Mouse (Mus musculus): Measurements from ENCODE around the gene Synj2. TPM values are rescaled to one million over a fixed set of nuclear protein-coding genes. Genes with fewer than 3 reads are reported as not detected.
"Not testable (repeated sequence)": the region's sequence is repeated elsewhere in the genome, so short reads cannot be mapped to it uniquely, and the experiment has no call there.

Synj2 gene
- polyA plus RNA-seq, 1 experiment from 2014 or later = 3.2 TPM

- H3K36me3 ChIP-seq (ENCODE audit: control insufficient read depth, insufficient read depth, low read length) = peaks cover 4% of the 10 kb centered on the region; the same call in 1 of the 2 replicates
- no peak overlapping the region for H3K4me2 ChIP-seq (ENCODE audit: low read depth, low read length)
- no peak for ATAC-seq (ENCODE audit: low read depth)
- no peak overlapping the region for H3K9ac ChIP-seq (ENCODE audit: low read length)
- H3K4me1 ChIP-seq (replicated peaks; ENCODE audit: control insufficient read depth, insufficient read depth, low read length) = peaks cover 10% of the 10 kb centered on the region
- H3K4me3 ChIP-seq (ENCODE audit: low read length) = no peak overlapping the region
- no peaks in the 10 kb centered on the region for H3K27me3 ChIP-seq (ENCODE audit: control insufficient read depth, insufficient read depth, low read depth, low read length)
- H3K27ac ChIP-seq (ENCODE audit: low read length) = no peak overlapping the region
- WGBS = 46% methylated on average over 2 of the region's 2 CpGs
- no peaks in the 10 kb centered on the region for H3K9me3 ChIP-seq (ENCODE audit: control insufficient read depth, low read length)
Observed at GRCm38 (mm10) chr17:6019776-6020175, 78.7 kb downstream of the Synj2 start.

- Histone ChIP-seq H3K4me2 (ENCODE audit: low read depth, low read length) (no peak overlapping the region), H3K4me3 (ENCODE audit: low read length) (no peak overlapping the region), H3K36me3 (ENCODE audit: control insufficient read depth, insufficient read depth, low read length) (peaks cover 4% of the 10 kb centered on the region; the same call in 1 of the 2 replicates), H3K9me3 (ENCODE audit: control insufficient read depth, low read length) (no peaks in the 10 kb centered on the region), H3K27ac (ENCODE audit: low read length) (no peak overlapping the region), H3K4me1 (replicated peaks; ENCODE audit: control insufficient read depth, insufficient read depth, low read length) (peaks cover 10% of the 10 kb centered on the region), H3K27me3 (ENCODE audit: control insufficient read depth, insufficient read depth, low read depth, low read length) (no peaks in the 10 kb centered on the region), H3K9ac (ENCODE audit: low read length) (no peak overlapping the region)
- ATAC-seq (ENCODE audit: low read depth) = no peak
- WGBS = 61% methylated on average over 7 of the region's 7 CpGs
Observed at GRCm38 (mm10) chr17:6020636-6021035, 79.6 kb downstream of the Synj2 start.

DNA sequence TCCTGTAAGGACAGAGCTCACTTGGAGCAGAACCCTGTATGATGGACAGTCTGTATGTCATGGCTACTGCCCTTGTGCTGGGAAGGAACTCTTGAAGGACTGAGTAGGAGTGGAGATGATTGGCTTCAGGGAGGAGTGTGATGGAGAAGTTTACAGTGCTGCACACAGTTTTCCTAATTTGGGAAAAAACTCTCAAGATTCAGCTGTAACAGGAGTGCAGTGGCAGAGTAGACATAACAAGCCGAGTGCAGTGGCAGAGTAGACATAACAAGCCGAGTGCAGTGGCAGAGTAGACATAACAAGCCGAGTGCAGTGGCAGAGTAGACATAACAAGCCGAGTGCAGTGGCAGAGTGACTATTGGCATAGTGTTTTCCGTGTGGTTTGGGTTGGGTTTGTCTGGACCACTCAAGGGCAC lies 80.3 kb downstream of the Synj2 start:
- H3K9ac ChIP-seq (ENCODE audit: low read length); H3K27ac ChIP-seq (ENCODE audit: low read length); H3K9me3 ChIP-seq (ENCODE audit: control insufficient read depth, low read length); H3K36me3 ChIP-seq (ENCODE audit: control insufficient read depth, insufficient read depth, low read length); H3K4me1 ChIP-seq (replicated peaks; ENCODE audit: control insufficient read depth, insufficient read depth, low read length); H3K4me2 ChIP-seq (ENCODE audit: low read depth, low read length); H3K4me3 ChIP-seq (ENCODE audit: low read length); H3K27me3 ChIP-seq (ENCODE audit: control insufficient read depth, insufficient read depth, low read depth, low read length): not testable (repeated sequence)
- 44% methylated on average over 5 of the region's 5 CpGs for WGBS
- ATAC-seq (ENCODE audit: low read depth) = peak; percentile 32

DNA sequence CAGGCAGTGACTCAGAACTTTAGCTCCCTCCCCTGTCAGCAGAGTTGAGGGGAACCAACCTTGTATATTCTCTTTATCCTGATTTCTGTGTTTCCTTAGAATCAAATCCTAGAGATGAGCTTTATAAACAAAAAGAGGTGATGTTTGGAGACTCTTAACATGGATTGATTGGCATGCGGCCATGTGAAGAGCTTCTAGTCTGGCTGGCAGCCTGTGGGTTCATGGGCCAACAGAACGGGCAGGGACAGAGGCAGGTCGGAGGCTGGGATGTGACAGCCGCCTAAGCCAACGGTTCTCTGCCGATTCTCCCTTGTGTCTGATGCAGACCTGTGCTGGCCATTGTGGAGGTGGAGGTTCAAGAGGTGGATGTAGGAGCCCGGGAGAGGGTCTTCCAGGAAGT lies 84.8 kb downstream of the Synj2 start:
- Histone ChIP-seq H3K4me3 (ENCODE audit: low read length) (no peak overlapping the region), H3K4me2 (ENCODE audit: low read depth, low read length) (no peak overlapping the region), H3K4me1 (replicated peaks; ENCODE audit: control insufficient read depth, insufficient read depth, low read length) (no peaks in the 10 kb centered on the region), H3K9me3 (ENCODE audit: control insufficient read depth, low read length) (no peaks in the 10 kb centered on the region), H3K27me3 (ENCODE audit: control insufficient read depth, insufficient read depth, low read depth, low read length) (no peaks in the 10 kb centered on the region), H3K9ac (ENCODE audit: low read length) (no peak overlapping the region), H3K36me3 (ENCODE audit: control insufficient read depth, insufficient read depth, low read length) (peaks cover 4% of the 10 kb centered on the region; the same call in 1 of the 2 replicates), H3K27ac (ENCODE audit: low read length) (no peak overlapping the region)
- 65% methylated on average over 7 of the region's 7 CpGs for WGBS
- no peak for ATAC-seq (ENCODE audit: low read depth)

GRCm38 (mm10) chr17:6035661-6036060 lies 94.6 kb downstream of the Synj2 start:
- no peak for ATAC-seq (ENCODE audit: low read depth)
- WGBS = 58% methylated on average over 8 of the region's 8 CpGs
- no peaks in the 10 kb centered on the region; the same call in 1 of the 2 replicates for H3K36me3 ChIP-seq (ENCODE audit: control insufficient read depth, insufficient read depth, low read length)

GRCm38 (mm10) chr17:6036458-6036857 lies 95.4 kb downstream of the Synj2 start:
- ATAC-seq (ENCODE audit: low read depth) = no peak
- H3K36me3 ChIP-seq (ENCODE audit: control insufficient read depth, insufficient read depth, low read length) = no peaks in the 10 kb centered on the region; the same call in 1 of the 2 replicates
- no peaks in the 10 kb centered on the region for H3K4me1 ChIP-seq (replicated peaks; ENCODE audit: control insufficient read depth, insufficient read depth, low read length)
- H3K9ac ChIP-seq (ENCODE audit: low read length) = no peak overlapping the region
- no peaks in the 10 kb centered on the region for H3K9me3 ChIP-seq (ENCODE audit: control insufficient read depth, low read length)
- H3K4me3 ChIP-seq (ENCODE audit: low read length) = no peak overlapping the region
- H3K27ac ChIP-seq (ENCODE audit: low read length) = no peak overlapping the region
- H3K27me3 ChIP-seq (ENCODE audit: control insufficient read depth, insufficient read depth, low read depth, low read length) = no peaks in the 10 kb centered on the region
- H3K4me2 ChIP-seq (ENCODE audit: low read depth, low read length) = no peak overlapping the region
- WGBS = 86% methylated on average over 8 of the region's 8 CpGs

More at GRCm38 (mm10) chr17:6035661-6036060, 94.6 kb downstream of the Synj2 start:
- H3K9me3 ChIP-seq (ENCODE audit: control insufficient read depth, low read length) = no peaks in the 10 kb centered on the region
- H3K4me3 ChIP-seq (ENCODE audit: low read length) = no peak overlapping the region
- H3K27me3 ChIP-seq (ENCODE audit: control insufficient read depth, insufficient read depth, low read depth, low read length) = no peaks in the 10 kb centered on the region
- no peaks in the 10 kb centered on the region for H3K4me1 ChIP-seq (replicated peaks; ENCODE audit: control insufficient read depth, insufficient read depth, low read length)
- no peak overlapping the region for H3K9ac ChIP-seq (ENCODE audit: low read length)
- H3K4me2 ChIP-seq (ENCODE audit: low read depth, low read length) = no peak overlapping the region
- H3K27ac ChIP-seq (ENCODE audit: low read length) = no peak overlapping the region

DNA sequence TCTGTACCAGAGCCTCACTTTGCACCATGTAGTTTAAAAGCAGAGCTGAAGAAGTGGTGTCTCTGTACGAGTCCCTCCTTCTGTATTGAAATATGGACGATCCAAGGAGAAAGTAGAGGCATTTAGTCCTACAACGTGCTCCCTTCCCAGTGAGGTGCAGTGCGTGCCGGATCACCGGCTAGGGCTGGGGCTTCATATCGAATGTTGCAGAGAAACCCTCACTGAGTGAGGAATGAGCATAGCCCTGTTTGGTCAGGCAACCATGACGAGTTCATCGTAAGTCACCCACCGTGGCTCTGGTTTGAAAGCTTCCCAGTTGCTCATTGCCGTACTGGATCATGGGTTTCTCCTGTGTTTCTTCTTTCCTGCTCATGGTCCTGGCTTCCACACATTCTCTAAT lies 95.8 kb downstream of the Synj2 start:
- 86% methylated on average over 11 of the region's 11 CpGs for WGBS
- Histone ChIP-seq H3K27me3 (ENCODE audit: control insufficient read depth, insufficient read depth, low read depth, low read length) (no peaks in the 10 kb centered on the region), H3K9me3 (ENCODE audit: control insufficient read depth, low read length) (no peaks in the 10 kb centered on the region), H3K4me3 (ENCODE audit: low read length) (no peak overlapping the region), H3K27ac (ENCODE audit: low read length) (no peak overlapping the region), H3K9ac (ENCODE audit: low read length) (no peak overlapping the region), H3K36me3 (ENCODE audit: control insufficient read depth, insufficient read depth, low read length) (no peaks in the 10 kb centered on the region; the same call in 1 of the 2 replicates), H3K4me2 (ENCODE audit: low read depth, low read length) (no peak overlapping the region), H3K4me1 (replicated peaks; ENCODE audit: control insufficient read depth, insufficient read depth, low read length) (no peaks in the 10 kb centered on the region)
- no peak for ATAC-seq (ENCODE audit: low read depth)

DNA sequence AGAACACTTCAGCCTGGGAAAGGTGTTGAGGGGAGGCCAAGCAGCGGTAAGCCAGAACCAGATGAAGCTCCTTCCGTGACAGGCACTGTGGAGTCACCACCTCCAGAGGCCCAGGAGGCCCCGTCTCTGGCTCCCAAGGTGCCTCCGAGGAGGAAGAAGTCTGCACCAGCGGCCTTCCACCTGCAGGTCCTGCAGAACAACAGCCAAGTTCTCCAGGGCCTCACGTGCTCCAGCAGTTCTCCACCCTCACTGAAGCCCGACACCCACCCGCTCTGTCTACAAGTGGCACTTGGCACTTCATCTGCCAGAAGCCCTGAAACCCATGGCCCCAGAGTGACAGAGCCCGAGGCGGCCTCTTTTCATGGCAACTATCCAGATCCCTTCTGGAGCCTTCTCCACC lies 96.4 kb downstream of the Synj2 start:
- ATAC-seq (ENCODE audit: low read depth) = peak; percentile 60; the same call in 1 of the 2 replicates
- Histone ChIP-seq H3K4me1 (replicated peaks; ENCODE audit: control insufficient read depth, insufficient read depth, low read length) (no peaks in the 10 kb centered on the region), H3K27ac (ENCODE audit: low read length) (no peak overlapping the region), H3K4me3 (ENCODE audit: low read length) (no peak overlapping the region), H3K9ac (ENCODE audit: low read length) (no peak overlapping the region), H3K4me2 (ENCODE audit: low read depth, low read length) (no peak overlapping the region), H3K27me3 (ENCODE audit: control insufficient read depth, insufficient read depth, low read depth, low read length) (no peaks in the 10 kb centered on the region), H3K9me3 (ENCODE audit: control insufficient read depth, low read length) (no peaks in the 10 kb centered on the region), H3K36me3 (ENCODE audit: control insufficient read depth, insufficient read depth, low read length) (no peaks in the 10 kb centered on the region; the same call in 1 of the 2 replicates)
- WGBS = 70% methylated on average over 10 of the region's 10 CpGs

DNA sequence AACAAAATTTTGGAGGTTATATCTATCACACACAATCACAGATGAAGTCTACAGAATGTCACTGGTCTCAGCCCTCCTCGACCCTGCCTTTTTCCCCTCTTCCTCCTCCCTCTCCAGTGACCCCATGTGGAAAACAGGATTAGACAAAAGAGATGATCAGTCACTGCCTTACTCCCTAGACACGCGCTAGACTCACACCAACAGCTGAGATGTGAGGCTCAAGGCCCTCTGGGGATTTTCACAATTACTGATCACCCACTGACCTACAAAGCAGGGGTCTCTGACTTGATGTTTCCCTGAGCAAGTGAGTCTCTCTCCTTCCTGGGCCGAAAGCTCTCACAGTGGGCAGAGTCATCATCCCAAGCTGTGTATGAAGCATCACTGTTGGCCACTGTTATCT lies 111.7 kb downstream of the Synj2 start:
- H3K9me3 ChIP-seq (ENCODE audit: control insufficient read depth, low read length) = no peaks in the 10 kb centered on the region
- no peak overlapping the region for H3K27ac ChIP-seq (ENCODE audit: low read length)
- H3K4me3 ChIP-seq (ENCODE audit: low read length) = no peak overlapping the region
- no peaks in the 10 kb centered on the region for H3K27me3 ChIP-seq (ENCODE audit: control insufficient read depth, insufficient read depth, low read depth, low read length)
- H3K9ac ChIP-seq (ENCODE audit: low read length) = no peak overlapping the region
- H3K36me3 ChIP-seq (ENCODE audit: control insufficient read depth, insufficient read depth, low read length) = 0 out of 2 replicates have a peak, but pooled peaks cover 2% of the 10 kb centered on the region
- H3K4me2 ChIP-seq (ENCODE audit: low read depth, low read length) = no peak overlapping the region
- ATAC-seq (ENCODE audit: low read depth) = no peak
- 74% methylated on average over 4 of the region's 4 CpGs for WGBS
- H3K4me1 ChIP-seq (replicated peaks; ENCODE audit: control insufficient read depth, insufficient read depth, low read length) = no peaks in the 10 kb centered on the region

- Histone ChIP-seq H3K27ac (ENCODE audit: low read length) (no peak overlapping the region), H3K4me3 (ENCODE audit: low read length) (no peak overlapping the region), H3K9ac (ENCODE audit: low read length) (no peak overlapping the region), H3K36me3 (ENCODE audit: control insufficient read depth, insufficient read depth, low read length) (0 out of 2 replicates have a peak, but pooled peaks cover 4% of the 10 kb centered on the region), H3K4me2 (ENCODE audit: low read depth, low read length) (peak overlapping the region; percentile 29; the same call in 1 of the 2 replicates), H3K27me3 (ENCODE audit: control insufficient read depth, insufficient read depth, low read depth, low read length) (no peaks in the 10 kb centered on the region), H3K9me3 (ENCODE audit: control insufficient read depth, low read length) (no peaks in the 10 kb centered on the region), H3K4me1 (replicated peaks; ENCODE audit: control insufficient read depth, insufficient read depth, low read length) (no peaks in the 10 kb centered on the region)
- no peak for ATAC-seq (ENCODE audit: low read depth)
- 25% methylated on average over 5 of the region's 5 CpGs for WGBS
Observed at GRCm38 (mm10) chr17:6054934-6055355, 113.9 kb downstream of the Synj2 start.
